Comparison of ENCODE assay signal across 21 mouse cellular contexts in the genomic region with DNA sequence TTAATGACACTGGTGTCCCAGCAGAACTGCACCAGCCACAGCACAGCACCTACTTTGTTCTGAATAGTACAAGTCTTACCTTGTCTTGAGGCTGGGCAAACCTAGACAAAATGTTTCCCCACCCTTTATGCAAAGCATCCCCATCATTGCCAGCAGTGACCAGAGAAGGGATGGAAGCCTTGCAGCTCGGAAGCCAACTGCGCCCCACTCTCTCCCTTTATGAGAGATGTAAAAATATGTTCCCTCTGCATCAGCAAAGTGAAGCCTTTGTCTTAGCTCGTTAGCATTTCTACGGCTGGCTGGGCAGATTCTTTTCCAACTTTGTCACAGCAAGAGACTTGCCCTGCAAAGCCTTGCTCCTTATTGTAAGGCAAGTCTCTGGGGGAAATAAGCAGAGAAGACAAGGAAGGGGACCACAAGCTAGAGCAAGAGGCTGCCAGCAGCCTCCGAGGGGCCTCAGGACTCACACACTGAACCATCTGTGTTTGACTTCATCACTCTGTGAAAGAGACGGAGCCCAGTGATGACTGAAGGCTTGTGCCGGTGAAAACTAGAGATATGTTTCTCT.
DNase-seq lines count a peak whose midpoint lies in the region; ATAC-seq lines count a peak whose summit lies in the region.
"Had no signal": no experiment of that assay in that cellular context is flagged by ENCODE, and none has a peak within 500 bp of the region (broad histone marks: within the 10 kb centered on the region; RNA-seq: fewer than 3 reads in every experiment).

No protein-coding gene starts in this region.

- 24% methylated on average over 7 of the region's 7 CpGs for WGBS in midbrain, embryonic 14.5 days
- WGBS in midbrain, embryonic 13.5 days = 17% methylated on average over 7 of the region's 7 CpGs
- WGBS in forebrain, embryonic 11.5 days = 17% methylated on average over 7 of the region's 7 CpGs
- 20% methylated on average over 7 of the region's 7 CpGs for WGBS in hindbrain, embryonic 16.5 days

- H3K9ac ChIP-seq in midbrain, embryonic 14.5 days (replicated peaks; ENCODE audit: low read length) = no peak overlapping the region
- H3K9ac ChIP-seq in midbrain, embryonic 13.5 days (replicated peaks) = no peak overlapping the region
- no peak overlapping the region for H3K9ac ChIP-seq in forebrain, embryonic 11.5 days (ENCODE audit: low read length)
- no peak overlapping the region for H3K9ac ChIP-seq in hindbrain, embryonic 16.5 days (ENCODE audit: low read depth, low read length)
- H3K9ac ChIP-seq: embryonic facial prominence, embryonic 12.5 days; hindbrain, embryonic 15.5 days; limb, embryonic 15.5 days had no signal

- no peak overlapping the region for H3K4me3 ChIP-seq in midbrain, embryonic 14.5 days (replicated peaks; ENCODE audit: low read depth, low read length)
- no peak overlapping the region for H3K4me3 ChIP-seq in midbrain, embryonic 13.5 days (replicated peaks)
- H3K4me3 ChIP-seq in forebrain, embryonic 11.5 days (ENCODE audit: low read depth, low read length) = no peak overlapping the region
- H3K4me3 ChIP-seq in hindbrain, embryonic 16.5 days (ENCODE audit: low read length) = no peak overlapping the region
- H3K4me3 ChIP-seq: embryonic facial prominence, embryonic 12.5 days; hindbrain, embryonic 15.5 days; limb, embryonic 15.5 days; megakaryocyte, embryonic 14.5 days; myocyte had no signal

- DNase-seq in midbrain, embryonic 14.5 days = peak; percentile 15
- DNase-seq in forebrain, embryonic 11.5 days (ENCODE audit: low spot score) = no peak
- no peak for DNase-seq in heart, postnatal 4 days
- DNase-seq in right cerebral cortex, adult 18-20 months = no peak
- DNase-seq: adrenal gland, adult 8-10 months; cerebellum, adult 18-20 months; heart, adult 18-20 months; kidney, adult 11 months; kidney, postnatal 14 days; layer of hippocampus, adult 9-11 months; lung, postnatal 10 days; spleen, adult 18-20 months had no signal

- no peaks in the 10 kb centered on the region for H3K4me1 ChIP-seq in midbrain, embryonic 14.5 days (ENCODE audit: control insufficient read depth, insufficient read depth, low read length)
- peaks cover 11% of the 10 kb centered on the region for H3K4me1 ChIP-seq in midbrain, embryonic 13.5 days (replicated peaks)
- H3K4me1 ChIP-seq in forebrain, embryonic 11.5 days (replicated peaks; ENCODE audit: control insufficient read depth, insufficient read depth, low read length) = peaks cover 4% of the 10 kb centered on the region
- H3K4me1 ChIP-seq in hindbrain, embryonic 16.5 days (ENCODE audit: control insufficient read depth, insufficient read depth, low read depth, low read length) = peaks cover 3% of the 10 kb centered on the region; the same call in 1 of the 2 replicates
- H3K4me1 ChIP-seq: megakaryocyte, embryonic 14.5 days had no signal

- no peak for ATAC-seq in midbrain, embryonic 14.5 days (ENCODE audit: low FRiP score, low TSS enrichment)
- no peak for ATAC-seq in midbrain, embryonic 13.5 days
- no peak for ATAC-seq in forebrain, embryonic 11.5 days (replicated peaks; ENCODE audit: low FRiP score)
- ATAC-seq in hindbrain, embryonic 16.5 days = peak; percentile 30; the same call in 1 of the 2 replicates
- no peak for ATAC-seq in frontal cortex, adult (ENCODE audit: low TSS enrichment)

- H3K9me3 ChIP-seq in midbrain, embryonic 14.5 days (ENCODE audit: control insufficient read depth, low read length) = no peaks in the 10 kb centered on the region
- H3K9me3 ChIP-seq in midbrain, embryonic 13.5 days = no peaks in the 10 kb centered on the region
- no peaks in the 10 kb centered on the region for H3K9me3 ChIP-seq in forebrain, embryonic 11.5 days (ENCODE audit: control insufficient read depth, low read length)
- H3K9me3 ChIP-seq in hindbrain, embryonic 16.5 days (ENCODE audit: control insufficient read depth, low read length) = no peaks in the 10 kb centered on the region
- H3K9me3 ChIP-seq: embryonic facial prominence, embryonic 12.5 days; hindbrain, embryonic 15.5 days; limb, embryonic 15.5 days; megakaryocyte, embryonic 14.5 days had no signal

- no peak overlapping the region for H3K27ac ChIP-seq in midbrain, embryonic 14.5 days (replicated peaks; ENCODE audit: low read depth, low read length)
- no peak overlapping the region for H3K27ac ChIP-seq in midbrain, embryonic 13.5 days
- H3K27ac ChIP-seq in forebrain, embryonic 11.5 days (ENCODE audit: low read depth, low read length) = 0 out of 2 replicates have a peak overlapping the region, but pooled peaks have one; percentile 9
- H3K27ac ChIP-seq in hindbrain, embryonic 16.5 days (ENCODE audit: low read depth, low read length) = no peak overlapping the region
- H3K27ac ChIP-seq: embryonic facial prominence, embryonic 12.5 days; hindbrain, embryonic 15.5 days; limb, embryonic 15.5 days had no signal

- H3K36me3 ChIP-seq in midbrain, embryonic 14.5 days (ENCODE audit: control insufficient read depth, insufficient read depth, low read length) = no peaks in the 10 kb centered on the region
- H3K36me3 ChIP-seq in midbrain, embryonic 13.5 days = no peaks in the 10 kb centered on the region
- H3K36me3 ChIP-seq in forebrain, embryonic 11.5 days (ENCODE audit: control insufficient read depth, insufficient read depth, low read length) = no peaks in the 10 kb centered on the region
- no peaks in the 10 kb centered on the region for H3K36me3 ChIP-seq in hindbrain, embryonic 16.5 days (ENCODE audit: control insufficient read depth, insufficient read depth, low read length)
- H3K36me3 ChIP-seq: embryonic facial prominence, embryonic 12.5 days; G1E; hindbrain, embryonic 15.5 days; limb, embryonic 15.5 days had no signal

- H3K27me3 ChIP-seq in midbrain, embryonic 14.5 days (ENCODE audit: control insufficient read depth, insufficient read depth, low read length) = no peaks in the 10 kb centered on the region
- no peaks in the 10 kb centered on the region for H3K27me3 ChIP-seq in midbrain, embryonic 13.5 days
- H3K27me3 ChIP-seq in forebrain, embryonic 11.5 days (ENCODE audit: control insufficient read depth, insufficient read depth, low read length) = no peaks in the 10 kb centered on the region
- no peaks in the 10 kb centered on the region for H3K27me3 ChIP-seq in hindbrain, embryonic 16.5 days (replicated peaks; ENCODE audit: control insufficient read depth, insufficient read depth, low read length)
- H3K27me3 ChIP-seq: embryonic facial prominence, embryonic 12.5 days; hindbrain, embryonic 15.5 days; limb, embryonic 15.5 days; megakaryocyte, embryonic 14.5 days had no signal

- H3K4me2 ChIP-seq in midbrain, embryonic 14.5 days (ENCODE audit: low read length) = no peak overlapping the region
- no peak overlapping the region for H3K4me2 ChIP-seq in midbrain, embryonic 13.5 days (replicated peaks)
- no peak overlapping the region for H3K4me2 ChIP-seq in forebrain, embryonic 11.5 days (ENCODE audit: low read depth, low read length, severe bottlenecking)
- H3K4me2 ChIP-seq in hindbrain, embryonic 16.5 days (ENCODE audit: low read length) = no peak overlapping the region
- H3K4me2 ChIP-seq: embryonic facial prominence, embryonic 12.5 days; hindbrain, embryonic 15.5 days; limb, embryonic 15.5 days had no signal
